Mouse (Mus musculus): ENCODE measurements around the gene Letmd1.
"Not testable (repeated sequence)": the region's sequence is repeated elsewhere in the genome, so short reads cannot be mapped to it uniquely, and the experiment has no call there.

DNA sequence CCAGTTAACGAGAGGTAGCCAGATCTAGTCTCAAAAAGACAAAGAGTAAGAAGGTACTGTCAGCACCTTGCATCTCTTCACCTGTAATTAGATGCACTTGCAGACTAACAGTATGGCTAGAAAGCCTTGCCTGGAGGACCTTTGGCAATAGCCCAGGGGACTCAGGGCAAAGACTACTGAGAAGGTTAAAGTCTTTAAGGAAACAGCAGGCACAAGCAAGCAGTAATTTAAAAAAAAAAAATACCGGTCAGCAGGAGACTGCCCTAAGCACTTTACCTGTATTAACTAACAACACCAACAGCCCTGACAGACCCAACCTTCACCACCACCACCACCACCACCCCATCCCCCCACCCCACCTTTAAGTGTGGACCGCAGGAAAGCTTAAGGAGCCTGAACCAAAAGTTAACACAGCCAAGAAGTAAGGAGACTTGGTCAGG, 47.0 kb upstream of the Letmd1 start, which contains the start of gene Gm5475:
- not testable (repeated sequence) for TF ChIP-seq CTCF (IDR thresholded peaks at IDR 0.05; ENCODE audit: low read depth, low read length); EP300 (IDR thresholded peaks at IDR 0.05; ENCODE audit: insufficient read depth, low read depth, low read length)

Measured in ES-Bruce4 (cell line).